Mouse (Mus musculus) limb, embryonic 14.5 days (tissue): Measurements from ENCODE around the gene Fndc11. TPM values are rescaled to one million over a fixed set of nuclear protein-coding genes. Genes with fewer than 3 reads are reported as not detected.
A peak's percentile ranks its signal among the peaks of the same experiment; 100 is the strongest.

Source experiments
- ATAC-seq: fragments of 200-750 bp; cut with Nextera tagmentation; 2 replicates; pipeline ENCODE4 v1.8.0; 2017; ENCODE audit warnings: low read depth, moderate number of reproducible peaks, moderate TSS enrichment; ENCODE audit not compliant: low FRiP score
- DNase-seq: peaks from one replicate; pipeline ENCODE4 v3.0.0-alpha.2; 2015; ENCODE audit warnings: low spot score
- H3K27ac ChIP-seq: fragments of 300-500 bp; sonication (generic); replicated peaks from 2 replicates; pipeline ENCODE4 v1.5.1; 2014; ENCODE audit warnings: low read depth, mild to moderate bottlenecking, low read length, moderate library complexity, mixed read lengths
- H3K27me3 ChIP-seq: fragments of 300-500 bp; sonication (generic); 2 replicates; pipeline ENCODE4 v1.6.1; 2014; ENCODE audit warnings: low read length, mixed read lengths; ENCODE audit not compliant: control insufficient read depth, insufficient read depth
- H3K36me3 ChIP-seq: fragments of 300-500 bp; sonication (generic); 2 replicates; pipeline ENCODE4 v1.6.1; 2014; ENCODE audit warnings: mild to moderate bottlenecking, low read length, moderate library complexity, mixed read lengths; ENCODE audit not compliant: control insufficient read depth, insufficient read depth
- H3K4me1 ChIP-seq: fragments of 300-500 bp; sonication (generic); 2 replicates; pipeline ENCODE4 v1.6.1; 2014; ENCODE audit warnings: antibody characterized with exemption, low read length, mixed read lengths; ENCODE audit not compliant: control insufficient read depth, insufficient read depth
- H3K4me2 ChIP-seq: fragments of 300-500 bp; sonication (generic); replicated peaks from 2 replicates; pipeline ENCODE4 v1.6.1; 2014; ENCODE audit warnings: low read depth, mild to moderate bottlenecking, low read length, moderate library complexity; ENCODE audit not compliant: severe bottlenecking
- H3K4me3 ChIP-seq: fragments of 300-500 bp; sonication (generic); replicated peaks from 2 replicates; pipeline ENCODE4 v1.5.1; 2014; ENCODE audit warnings: low read length
- H3K9ac ChIP-seq: fragments of 300-500 bp; sonication (generic); 2 replicates; pipeline ENCODE4 v1.6.1; 2014; ENCODE audit warnings: mild to moderate bottlenecking, low read depth, low read length, moderate library complexity; ENCODE audit not compliant: severe bottlenecking
- H3K9me3 ChIP-seq: fragments of 300-500 bp; sonication (generic); 2 replicates; pipeline ENCODE4 v1.6.1; 2016; ENCODE audit warnings: low read length; ENCODE audit not compliant: control insufficient read depth
- POLR2A ChIP-seq: fragments of 200-500 bp; IDR thresholded peaks from 2 replicates; pipeline ENCODE4 v1.8.0; 2012; ENCODE audit warnings: inconsistent platforms, mild to moderate bottlenecking, moderate library complexity, borderline replicate concordance; ENCODE audit not compliant: insufficient read depth, insufficient read length; ENCODE audit errors: extremely low read depth
- WGBS: fragments of 180-500 bp; shearing (Covaris S2); extraction: QIAGEN DNeasy Blood & Tissue Kit; methylation state at CpG from one replicate; pipeline ENCODE4 v1.1.7; 2014; 5-methylcytosine and 5-hydroxymethylcytosine counted together
- polyA plus RNA-seq, 2 experiments: library from polyadenylated mRNA; depleted of rRNA in 1 of 2; stranded (reverse) in 1 of 2; unstranded in 1 of 2; fragments of >200 nt; fragmentation: Nextera tagmentation in 1 of 2; extraction: Ambion mirVana in 1 of 2; gene quantifications; 2 replicates each; pipeline versions ENCODE4 v1.2.1 to v1.2.3; 2012 to 2014

The Fndc11 gene
- polyA plus RNA-seq, 2 experiments, result 0.28 TPM; not detected in 1

DNA sequence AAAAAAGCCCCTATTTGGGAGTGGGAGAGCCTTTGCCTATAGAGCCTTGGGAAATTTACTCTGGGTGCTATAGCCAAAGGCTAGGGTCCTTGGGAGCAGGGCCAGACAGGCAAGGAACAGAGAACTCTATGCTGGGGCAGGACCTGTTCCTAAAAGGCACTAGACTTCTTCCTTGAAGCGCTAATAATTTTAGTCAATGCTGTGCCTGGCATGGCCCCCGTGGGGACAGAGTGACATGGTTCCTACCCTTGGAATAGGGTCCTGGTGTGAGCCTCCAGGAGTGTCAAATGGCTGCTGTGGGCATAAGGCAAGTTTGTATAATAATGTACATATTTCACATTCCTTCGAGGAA lies 22.5 kb downstream of the Fndc11 start:
- no peak overlapping the region for H3K9ac ChIP-seq
- no peaks in the 10 kb centered on the region for H3K9me3 ChIP-seq
- H3K36me3 ChIP-seq, result peaks cover 3% of the 10 kb centered on the region; the same call in 1 of the 2 replicates
- DNase-seq (no peak), ATAC-seq (no peak)
- peak overlapping the region; percentile 49 for H3K4me3 ChIP-seq
- 57% methylated on average over 3 of the region's 3 CpGs for WGBS
- peak overlapping the region; percentile 61 for H3K4me2 ChIP-seq
- TF ChIP-seq POLR2A, result no peak
- peaks cover 6% of the 10 kb centered on the region for H3K4me1 ChIP-seq
- H3K27ac ChIP-seq, result no peak overlapping the region
- no peaks in the 10 kb centered on the region for H3K27me3 ChIP-seq

DNA sequence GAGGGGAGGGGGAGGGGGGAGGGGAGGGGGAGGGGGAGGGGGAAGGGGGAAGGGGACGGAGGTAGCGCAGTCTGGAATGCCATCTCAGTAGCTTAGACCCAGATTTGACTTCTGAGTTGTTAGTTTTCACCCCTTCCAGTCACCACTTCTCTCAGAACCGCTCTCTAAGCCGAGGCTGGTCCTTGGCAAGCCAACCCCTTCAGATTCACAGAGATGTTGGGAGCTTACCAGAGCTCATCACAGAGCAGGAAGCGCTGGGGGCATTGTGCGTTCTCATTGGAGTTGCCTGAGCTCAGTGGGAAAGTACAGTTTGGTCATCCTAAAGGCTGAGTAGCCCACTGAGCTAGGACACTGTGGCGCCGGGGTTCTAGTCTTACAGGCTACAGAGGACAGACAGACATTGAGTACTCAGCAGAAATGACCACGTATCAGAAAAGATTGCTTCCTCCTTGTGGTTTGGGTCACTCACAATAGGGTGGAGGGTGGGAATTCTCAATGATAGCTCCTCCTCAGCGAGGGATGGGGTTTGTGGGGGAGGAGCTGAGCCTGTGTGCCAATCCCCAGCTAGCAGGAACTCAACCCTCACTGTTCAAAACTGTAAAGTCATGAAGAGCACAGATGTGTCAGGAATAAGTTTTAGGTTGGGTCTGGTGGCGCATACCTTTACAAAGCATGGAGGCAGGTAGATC lies 24.0 kb downstream of the Fndc11 start:
- no peak for DNase-seq
- no peak overlapping the region for H3K9ac ChIP-seq
- H3K4me3 ChIP-seq, result no peak overlapping the region
- no peaks in the 10 kb centered on the region for H3K9me3 ChIP-seq
- H3K27me3 ChIP-seq, result no peaks in the 10 kb centered on the region
- H3K4me1 ChIP-seq, result peaks cover 6% of the 10 kb centered on the region
- 34% methylated on average over 11 of the region's 11 CpGs for WGBS
- no peaks in the 10 kb centered on the region for H3K36me3 ChIP-seq
- H3K27ac ChIP-seq, result no peak overlapping the region
- ATAC-seq, result no peak
- TF ChIP-seq POLR2A, result no peak
- H3K4me2 ChIP-seq, result no peak overlapping the region; the same call in 1 of the 2 replicates

DNA sequence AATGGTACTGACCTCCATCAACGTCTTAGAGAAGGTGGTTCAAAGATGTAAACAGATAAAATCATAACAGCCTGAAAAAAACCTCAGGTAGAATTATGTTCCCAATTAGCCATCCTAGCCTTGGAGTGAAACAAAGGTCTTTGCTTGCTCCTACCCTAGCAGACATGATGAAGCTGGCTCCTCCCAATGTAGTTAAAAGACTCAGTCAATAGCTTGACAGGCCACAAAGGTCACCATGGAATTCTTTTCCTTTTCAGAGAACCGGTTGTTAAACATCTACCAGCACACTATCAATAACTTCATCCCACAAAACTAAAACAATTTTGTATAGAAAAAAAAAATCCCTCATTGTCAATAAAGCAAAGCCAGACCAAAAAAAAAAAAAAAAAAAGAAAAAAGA lies 25.2 kb downstream of the Fndc11 start:
- TF ChIP-seq POLR2A, result no peak
- Histone ChIP-seq H3K27ac (no peak overlapping the region), H3K4me1 (peaks cover 6% of the 10 kb centered on the region), H3K9me3 (no peaks in the 10 kb centered on the region), H3K4me2 (no peak overlapping the region), H3K27me3 (no peaks in the 10 kb centered on the region), H3K36me3 (no peaks in the 10 kb centered on the region), H3K4me3 (no peak overlapping the region), H3K9ac (no peak overlapping the region)
- DNase-seq (no peak), ATAC-seq (no peak)
- WGBS, result 47% methylated on average over 2 of the region's 2 CpGs

GRCm38 (mm10) chr2:181249217-181249616 lies 29.4 kb downstream of the Fndc11 start:
- H3K9ac ChIP-seq, result no peak overlapping the region
- no peak for TF ChIP-seq POLR2A
- no peak overlapping the region for H3K27ac ChIP-seq
- 83% methylated on average over 10 of the region's 10 CpGs for WGBS
- H3K9me3 ChIP-seq, result no peaks in the 10 kb centered on the region
- H3K27me3 ChIP-seq, result no peaks in the 10 kb centered on the region
- DNase-seq, result no peak
- no peak overlapping the region for H3K4me3 ChIP-seq
- no peak overlapping the region for H3K4me2 ChIP-seq
- H3K4me1 ChIP-seq, result no peaks in the 10 kb centered on the region
- no peak for ATAC-seq
- peaks cover 32% of the 10 kb centered on the region for H3K36me3 ChIP-seq

DNA sequence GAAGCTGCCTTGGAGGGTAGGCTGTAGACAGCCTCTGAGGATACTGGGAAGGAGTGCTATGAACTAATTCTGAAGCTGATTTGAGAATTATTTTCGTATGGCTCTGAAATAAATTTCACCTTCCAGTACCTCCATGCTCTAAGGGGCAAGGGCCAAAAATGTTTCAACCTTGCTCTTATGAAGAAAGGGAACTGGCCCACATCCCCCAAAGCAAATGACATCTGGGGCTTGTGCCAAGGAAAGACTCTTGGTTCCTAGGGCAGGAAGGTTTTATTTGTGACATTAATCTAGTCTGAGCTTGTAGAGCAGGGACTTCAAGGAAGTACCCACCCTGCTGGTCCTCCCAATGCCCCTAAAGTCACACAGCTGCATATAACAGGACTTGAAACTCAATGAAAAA lies 32.0 kb downstream of the Fndc11 start:
- DNase-seq (no peak), ATAC-seq (no peak)
- no peak overlapping the region for H3K4me3 ChIP-seq
- no peak overlapping the region for H3K9ac ChIP-seq
- no peaks in the 10 kb centered on the region for H3K27me3 ChIP-seq
- peaks cover 54% of the 10 kb centered on the region for H3K36me3 ChIP-seq
- no peaks in the 10 kb centered on the region for H3K9me3 ChIP-seq
- no peak overlapping the region for H3K4me2 ChIP-seq
- H3K27ac ChIP-seq, result no peak overlapping the region
- no peak for TF ChIP-seq POLR2A
- WGBS, result 89% methylated on average over 1 of the region's 1 CpGs
- no peaks in the 10 kb centered on the region for H3K4me1 ChIP-seq
